Mouse (Mus musculus): ENCODE measurements at regions not wholly inside any gene's neighbourhood (a gene's known extent, or its start where the extent isn't known, plus 50 kb on each side); places are given as distances from the start of the nearest gene placed in this dataset.

- DNase-seq: no peak
Observed at GRCm38 (mm10) chr12:79874333-79874732, 238.5 kb downstream of the Zfp36l1 start.

GRCm38 (mm10) chr12:79865179-79865552 lies 247.6 kb downstream of the Zfp36l1 start:
- DNase-seq: no peak

- DNase-seq: no peak
Observed at GRCm38 (mm10) chr12:79864346-79865178, 248.3 kb downstream of the Zfp36l1 start.

Measured in thymus, postnatal 4 days (tissue).